Mouse (Mus musculus) lung, adult 2 months (tissue): ENCODE results near the gene Slc17a9. TPM values are rescaled to one million over a fixed set of nuclear protein-coding genes. Genes with fewer than 3 reads are reported as not detected.

Experiments used
- DNase-seq: peaks from one replicate; pipeline ENCODE4 v3.0.0; 2022
- H3K4me1 ChIP-seq: fragments of 200-500 bp; 2 replicates; pipeline ENCODE4 v1.6.1; 2011; ENCODE audit warnings: low read length; ENCODE audit not compliant: control insufficient read depth, insufficient read depth
- H3K4me3 ChIP-seq: fragments of 200-500 bp; replicated peaks from 2 replicates; pipeline ENCODE3; 2011; ENCODE audit warnings: low read depth, mild to moderate bottlenecking, control low read depth, low read length; ENCODE audit errors: extremely low read depth
- CTCF ChIP-seq: fragments of 200-500 bp; IDR thresholded peaks from 2 replicates; pipeline ENCODE4 v1.5.1; 2011; ENCODE audit warnings: mild to moderate bottlenecking, low read length, control low read depth; ENCODE audit not compliant: insufficient read depth
- POLR2A ChIP-seq: fragments of 200-500 bp; IDR thresholded peaks from 2 replicates; pipeline ENCODE4 v1.6.1; 2011; ENCODE audit warnings: low read depth, mild to moderate bottlenecking, control low read depth, low read length, borderline replicate concordance; ENCODE audit errors: extremely low read depth
- WGBS: fragments of 180-500 bp; shearing (Covaris S2); methylation state at CpG from one replicate; pipeline ENCODE4 v1.1.7; 2018; 5-methylcytosine and 5-hydroxymethylcytosine counted together
- polyA plus RNA-seq: library from polyadenylated mRNA; depleted of rRNA; stranded (reverse); fragments of >200 nt; gene quantifications from 2 replicates; pipeline ENCODE4 v1.2.3, GENCODE M21; 2012; rRNA removed

Slc17a9 gene
- polyA plus RNA-seq, 1 experiment = 10.2 TPM

- H3K4me1 ChIP-seq = no peaks in the 10 kb centered on the region
- peak; percentile 51 for DNase-seq
- 22% methylated on average over 12 of the region's 12 CpGs for WGBS
- no peak overlapping the region for H3K4me3 ChIP-seq
- TF ChIP-seq POLR2A (no peak), CTCF (peak; percentile 98)
These were observed 54.4 kb downstream of the Slc17a9 start for GRCm38 (mm10) chr2:180779226-180780104.

GRCm38 (mm10) chr2:180780282-180780681 is 55.2 kb downstream of the Slc17a9 start:
- 6% methylated on average over 2 of the region's 2 CpGs for WGBS
- H3K4me1 ChIP-seq = no peaks in the 10 kb centered on the region
- DNase-seq = no peak
- TF ChIP-seq POLR2A = no peak
- TF ChIP-seq CTCF = no peak
- no peak overlapping the region for H3K4me3 ChIP-seq

GRCm38 (mm10) chr2:180786732-180787131 is 61.7 kb downstream of the Slc17a9 start:
- Histone ChIP-seq H3K4me3 (no peak overlapping the region), H3K4me1 (no peaks in the 10 kb centered on the region)
- DNase-seq = peak; percentile 20
- TF ChIP-seq CTCF (peak; percentile 37; the same call in 1 of the 2 replicates), POLR2A (no peak)

GRCm38 (mm10) chr2:180787566-180788232 is 62.6 kb downstream of the Slc17a9 start:
- Histone ChIP-seq H3K4me3 (no peak overlapping the region), H3K4me1 (no peaks in the 10 kb centered on the region)
- 69% methylated on average over 13 of the region's 13 CpGs for WGBS
- TF ChIP-seq CTCF (no peak), POLR2A (no peak)
- no peak for DNase-seq

GRCm38 (mm10) chr2:180788386-180788785 is 63.3 kb downstream of the Slc17a9 start:
- Histone ChIP-seq H3K4me3 (no peak overlapping the region), H3K4me1 (no peaks in the 10 kb centered on the region)
- no peak for DNase-seq
- TF ChIP-seq CTCF (no peak), POLR2A (no peak)
- 10% methylated on average over 2 of the region's 2 CpGs for WGBS

- Histone ChIP-seq H3K4me1 (no peaks in the 10 kb centered on the region), H3K4me3 (no peak overlapping the region)
- TF ChIP-seq CTCF (no peak), POLR2A (no peak)
- WGBS = 12% methylated on average over 7 of the region's 7 CpGs
- DNase-seq = no peak
These were observed 63.8 kb downstream of the Slc17a9 start for GRCm38 (mm10) chr2:180788843-180789242.

GRCm38 (mm10) chr2:180791674-180792073 is 66.6 kb downstream of the Slc17a9 start:
- no peak overlapping the region for H3K4me3 ChIP-seq
- peak; percentile 19 for DNase-seq
- peak; percentile 79 for TF ChIP-seq CTCF
- no peak for TF ChIP-seq POLR2A
- H3K4me1 ChIP-seq = no peaks in the 10 kb centered on the region
- 46% methylated on average over 4 of the region's 4 CpGs for WGBS

Other genes starting within 250 kb of the Slc17a9 start
- not detected in 2 replicates for gene Ntsr1, start 225.3 kb upstream of the Slc17a9 start, polyA plus RNA-seq
- 25.4 and 27.6 TPM in 2 replicates for gene Mrgbp, start 144.0 kb upstream of the Slc17a9 start, polyA plus RNA-seq
- 36.2 and 37.7 TPM in 2 replicates for gene Ogfr, start 136.0 kb upstream of the Slc17a9 start, polyA plus RNA-seq
- 1.6 TPM in 2 replicates for gene Col9a3, start 127.5 kb upstream of the Slc17a9 start, polyA plus RNA-seq
- gene Tcfl5, start 82.6 kb upstream of the Slc17a9 start, polyA plus RNA-seq = 0.05 TPM in 1 of 2 replicates, not detected in the other
- gene Dido1, start 15.3 kb upstream of the Slc17a9 start, polyA plus RNA-seq = 10.9 and 17.4 TPM in 2 replicates
- 16.6 and 27.8 TPM in 2 replicates for gene Gid8, start 15.1 kb upstream of the Slc17a9 start, polyA plus RNA-seq
- gene Bhlhe23, start 51.6 kb downstream of the Slc17a9 start, polyA plus RNA-seq = not detected in 2 replicates
- gene Ythdf1, start 195.7 kb downstream of the Slc17a9 start, polyA plus RNA-seq = 28.2 and 42.9 TPM in 2 replicates
- gene Birc7, start 203.8 kb downstream of the Slc17a9 start, polyA plus RNA-seq = not detected in 2 replicates
- gene Nkain4, start 229.4 kb downstream of the Slc17a9 start, polyA plus RNA-seq = 87.4 and 123 TPM in 2 replicates
- gene Arfgap1, start 242.0 kb downstream of the Slc17a9 start, polyA plus RNA-seq = 38.6 and 46.3 TPM in 2 replicates